Mouse (Mus musculus) induced T-regulatory cell, adult 2 months (primary cell): Measurements from ENCODE around the gene Cep295.
"Not testable (repeated sequence)": the region's sequence is repeated elsewhere in the genome, so short reads cannot be mapped to it uniquely, and the experiment has no call there.

Experiments used
- DNase-seq: peaks from one replicate; pipeline ENCODE4 v3.0.0-alpha.2; 2012; ENCODE audit warnings: low read depth

The Cep295 gene

DNA sequence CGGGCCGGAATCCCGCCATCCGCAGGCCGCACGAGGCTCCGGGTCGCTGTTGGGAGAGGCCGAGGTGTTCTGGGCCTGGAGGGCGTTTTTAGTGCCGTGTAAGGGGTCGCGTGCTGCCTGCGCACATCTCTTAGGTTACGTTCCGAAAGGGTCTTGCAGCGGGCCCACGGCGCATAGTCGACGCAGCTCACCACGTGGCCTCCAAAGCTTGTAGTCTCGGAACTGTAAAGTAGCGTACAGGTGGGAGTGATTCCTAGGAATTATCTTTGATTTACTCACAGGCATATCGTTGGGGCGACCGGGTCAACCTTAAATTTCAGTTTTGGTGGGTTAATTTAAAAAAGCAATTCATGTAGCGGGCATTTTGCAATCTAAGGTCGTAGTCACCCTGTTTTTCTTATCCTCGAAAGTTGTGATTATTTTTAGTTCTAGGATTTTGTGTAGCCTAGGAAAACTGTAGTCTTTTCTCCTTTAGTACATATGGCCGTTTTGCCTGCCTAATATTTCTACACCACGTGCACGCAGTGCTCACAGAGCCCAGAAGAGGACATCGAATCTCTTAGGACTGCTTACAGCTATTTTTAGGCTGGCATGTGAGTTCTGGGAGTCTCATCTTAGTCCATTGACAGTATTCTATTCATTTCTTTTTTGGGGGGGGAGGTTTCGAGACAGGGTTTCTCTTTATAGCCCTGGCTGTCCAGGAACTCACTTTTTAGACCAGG lies 51.0 kb downstream of the Cep295 start, which contains the start of gene 4931406C07Rik:
Gene 4931406C07Rik, minus strand, starts transcription at position 51 of the 722 bp plus-strand sequence.
- DNase-seq = peak; percentile 48

GRCm38 (mm10) chr9:15305503-15306397 lies 51.8 kb downstream of the Cep295 start, which contains the start of gene Taf1d:
Gene Taf1d (plus strand): TSS chr9:15306214.
- peak; percentile 98 for DNase-seq

DNA sequence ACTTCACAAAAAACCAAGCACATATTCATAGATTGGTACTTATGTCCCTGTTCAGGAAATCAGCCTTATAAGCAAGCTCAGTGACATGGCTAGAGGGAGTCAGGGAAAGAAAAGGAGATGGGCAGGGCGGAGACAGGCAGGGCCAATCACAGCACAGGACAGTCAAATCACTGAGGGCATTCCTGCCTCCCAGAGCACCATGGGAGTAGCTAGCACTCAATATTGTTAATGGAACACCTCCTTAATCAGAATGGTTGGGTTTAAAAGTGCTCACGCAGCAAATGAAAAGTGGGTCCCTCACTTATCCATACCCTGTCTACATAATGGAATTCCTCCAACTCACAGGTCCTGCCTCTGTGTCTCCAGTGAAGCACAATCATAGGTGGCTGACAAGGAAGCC lies 54.7 kb downstream of the Cep295 start:
- no peak for DNase-seq

- not testable (repeated sequence) for DNase-seq
Measured at GRCm38 (mm10) chr9:15302006-15302405, 55.6 kb downstream of the Cep295 start.

DNA sequence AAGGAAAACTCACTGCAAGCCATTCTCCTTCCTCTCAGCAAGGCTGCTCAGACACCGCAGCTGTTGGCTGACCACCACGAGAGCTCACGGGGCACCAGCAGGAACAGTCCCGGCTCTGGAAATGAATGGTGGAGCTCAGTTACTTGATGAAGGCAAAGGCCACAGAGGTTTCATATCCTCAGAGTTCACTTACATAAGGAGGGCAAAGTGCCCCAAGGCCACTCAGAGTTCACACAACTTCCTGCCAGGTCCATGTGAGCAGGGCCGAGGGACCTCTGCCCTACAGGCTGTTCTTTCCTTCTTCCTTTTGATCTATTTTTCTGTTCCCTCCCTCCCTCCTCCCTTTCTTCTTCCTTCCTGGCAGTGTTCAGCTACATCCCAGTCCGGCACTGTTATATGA lies 56.2 kb downstream of the Cep295 start:
- DNase-seq = no peak

GRCm38 (mm10) chr9:15300056-15300455 lies 57.5 kb downstream of the Cep295 start:
- DNase-seq = no peak

DNA sequence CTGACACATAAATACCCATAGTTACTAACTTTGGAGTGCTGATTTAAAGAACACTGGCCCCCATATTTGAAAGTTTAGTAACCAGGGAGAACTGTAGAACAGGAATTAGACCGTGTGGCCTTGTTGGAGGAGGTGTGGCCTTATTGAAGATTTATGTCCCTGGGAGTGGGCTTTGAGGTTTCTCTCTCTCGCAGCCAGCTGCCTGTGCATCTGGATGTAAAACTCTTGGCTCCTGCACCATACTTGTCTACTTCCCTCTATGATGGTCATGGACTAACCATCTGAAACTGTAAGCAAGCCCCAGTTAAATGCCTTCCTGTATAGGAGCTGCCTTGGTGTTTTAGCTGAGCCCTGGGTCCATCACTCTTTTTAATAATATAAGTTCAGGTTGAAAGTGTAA lies 59.1 kb downstream of the Cep295 start:
- no peak for DNase-seq

- DNase-seq = no peak
Measured at GRCm38 (mm10) chr9:15297112-15297511, 60.5 kb downstream of the Cep295 start.

DNA sequence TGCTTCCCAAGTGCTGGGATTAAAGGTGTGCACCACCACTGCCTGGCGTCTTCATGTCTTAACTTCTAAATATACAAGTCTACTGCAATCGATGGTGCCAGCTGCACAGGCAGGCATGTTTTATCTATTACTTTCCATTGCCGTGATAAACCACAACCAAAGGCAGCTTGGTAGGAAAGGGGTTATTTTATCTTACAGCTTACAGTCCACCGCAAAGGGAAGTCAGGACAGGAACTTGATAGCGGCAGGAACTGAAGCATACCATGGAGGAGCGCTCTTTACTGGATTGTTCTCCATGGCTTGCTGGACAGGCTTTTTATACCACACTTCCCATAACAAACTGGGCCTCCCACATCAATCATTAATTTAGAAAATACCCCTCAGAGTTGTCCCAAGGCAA lies 68.3 kb downstream of the Cep295 start:
- no peak for DNase-seq

DNA sequence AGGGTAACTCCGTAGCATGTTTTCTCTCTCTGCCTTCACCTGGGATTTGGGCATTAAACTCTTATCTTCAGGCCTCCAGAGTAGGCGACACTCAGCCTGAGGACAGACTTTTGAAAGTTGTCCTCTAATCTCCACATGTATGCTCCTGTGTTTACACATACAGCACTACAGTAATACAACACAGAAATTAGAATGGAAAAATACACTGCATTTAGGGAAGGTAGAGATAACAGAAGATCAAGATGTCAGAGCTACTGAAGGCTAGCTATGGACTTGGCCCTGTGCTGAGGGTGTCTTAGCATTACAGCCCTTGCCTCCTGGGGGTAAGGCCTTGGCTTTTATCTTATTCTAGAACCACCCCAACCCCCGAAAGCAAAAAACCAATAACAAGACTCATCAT lies 69.2 kb downstream of the Cep295 start:
- no peak for DNase-seq

DNA sequence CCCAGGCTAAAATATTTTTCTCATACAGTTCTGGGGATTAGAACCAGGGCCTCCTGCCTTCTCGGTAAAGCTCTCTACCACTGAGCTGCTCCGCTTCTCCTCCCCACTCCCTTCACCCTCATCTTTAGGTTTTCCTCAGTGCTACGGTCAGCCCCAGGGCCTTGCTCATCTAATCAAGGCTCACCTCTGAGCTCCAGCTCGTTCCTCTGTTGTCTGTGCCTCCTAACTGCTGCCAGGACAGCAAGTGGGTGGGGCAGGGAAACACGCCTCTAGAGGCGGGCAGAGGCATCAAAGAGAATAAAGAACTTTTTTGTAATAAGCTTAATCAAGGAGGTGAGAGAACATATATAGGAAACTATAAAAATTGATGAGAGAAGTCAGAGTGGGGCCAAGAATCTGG lies 69.7 kb downstream of the Cep295 start:
- no peak for DNase-seq

- DNase-seq = peak; percentile 53
Measured at GRCm38 (mm10) chr9:15285443-15285842, 72.1 kb downstream of the Cep295 start.

GRCm38 (mm10) chr9:15280491-15280879 lies 77.1 kb downstream of the Cep295 start:
- DNase-seq = no peak

- DNase-seq = peak; percentile 97
Measured at GRCm38 (mm10) chr9:15279649-15280490, 77.7 kb downstream of the Cep295 start, which contains the start of gene Med17. Gene Med17 (minus strand): TSS chr9:15279931.

DNA sequence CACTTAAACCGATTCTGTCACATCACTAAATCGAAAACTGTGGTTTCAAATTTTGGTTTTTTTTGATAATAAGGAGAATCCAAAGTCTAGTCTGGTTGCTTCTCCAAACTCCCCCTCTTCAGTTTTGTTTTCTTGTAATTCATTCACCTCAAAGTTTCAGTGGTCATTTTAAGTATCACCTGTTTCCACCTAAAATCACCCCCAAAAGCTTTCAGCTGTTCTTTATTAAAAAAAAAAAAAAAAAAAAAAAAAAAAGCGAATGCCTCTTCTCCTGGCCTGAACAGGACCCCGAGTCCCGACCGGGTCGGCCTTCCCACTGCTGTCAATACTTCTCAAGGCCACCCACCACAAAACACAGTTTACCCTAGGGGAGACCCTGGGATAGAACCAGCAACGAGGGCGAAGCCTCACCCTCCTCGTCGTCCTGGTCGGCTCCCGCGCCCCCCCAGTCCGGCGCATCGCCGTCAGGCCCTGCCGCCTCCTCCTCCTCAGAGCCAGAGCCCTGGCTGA lies 78.4 kb downstream of the Cep295 start:
- DNase-seq = peak; percentile 41

- DNase-seq = peak; percentile 14
Measured at GRCm38 (mm10) chr9:15278343-15278742, 79.2 kb downstream of the Cep295 start.

GRCm38 (mm10) chr9:15276855-15277254 lies 80.7 kb downstream of the Cep295 start:
- no peak for DNase-seq

- DNase-seq = no peak
Measured at GRCm38 (mm10) chr9:15273981-15274380, 83.6 kb downstream of the Cep295 start.
